Mouse (Mus musculus) neural tube, embryonic 11.5 days (tissue): ENCODE measurements at regions not wholly inside any gene's neighbourhood (a gene's known extent, or its start where the extent isn't known, plus 50 kb on each side); places are given as distances from the start of the nearest gene placed in this dataset.

Experiments used
- ATAC-seq: fragments of 200-750 bp; cut with Nextera tagmentation; 2 replicates; pipeline ENCODE4 v1.8.0; 2017; ENCODE audit warnings: moderate number of reproducible peaks, mild to moderate bottlenecking, moderate TSS enrichment, moderate library complexity; ENCODE audit not compliant: insufficient read depth, low FRiP score, low TSS enrichment
- DNase-seq: peaks from one replicate; pipeline ENCODE4 v3.0.0-alpha.2; 2015; ENCODE audit warnings: low spot score
- H3K27ac ChIP-seq: fragments of 300-500 bp; sonication (generic); 2 replicates; pipeline ENCODE4 v1.5.1; 2014; ENCODE audit warnings: low read depth, mild to moderate bottlenecking, low read length
- H3K27me3 ChIP-seq: fragments of 300-500 bp; sonication (generic); 2 replicates; pipeline ENCODE4 v1.6.1; 2014; ENCODE audit warnings: mild to moderate bottlenecking, low read length, mixed read lengths; ENCODE audit not compliant: control insufficient read depth, insufficient read depth
- H3K36me3 ChIP-seq: fragments of 300-500 bp; sonication (generic); 2 replicates; pipeline ENCODE4 v1.6.1; 2014; ENCODE audit warnings: mild to moderate bottlenecking, low read length, moderate library complexity, mixed read lengths; ENCODE audit not compliant: control insufficient read depth, insufficient read depth
- H3K4me1 ChIP-seq: fragments of 300-500 bp; sonication (generic); 2 replicates; pipeline ENCODE4 v1.6.1; 2014; ENCODE audit warnings: low read length, mixed read lengths; ENCODE audit not compliant: control insufficient read depth, insufficient read depth
- H3K4me2 ChIP-seq: fragments of 300-500 bp; sonication (generic); 2 replicates; pipeline ENCODE4 v1.6.1; 2014; ENCODE audit warnings: low read depth, mild to moderate bottlenecking, moderate library complexity
- H3K4me3 ChIP-seq: fragments of 300-500 bp; sonication (generic); 2 replicates; pipeline ENCODE4 v1.5.1; 2014; ENCODE audit warnings: low read depth, low read length
- H3K9ac ChIP-seq: fragments of 300-500 bp; sonication (generic); 2 replicates; pipeline ENCODE4 v1.6.1; 2014; ENCODE audit warnings: mild to moderate bottlenecking, low read length
- H3K9me3 ChIP-seq: fragments of 300-500 bp; sonication (generic); 2 replicates; pipeline ENCODE4 v1.6.1; 2016; ENCODE audit warnings: low read length; ENCODE audit not compliant: control insufficient read depth
- WGBS: fragments of 180-500 bp; shearing (Covaris S2); extraction: QIAGEN DNeasy Blood & Tissue Kit; methylation state at CpG from one replicate; pipeline ENCODE4 v1.1.7; 2014; 5-methylcytosine and 5-hydroxymethylcytosine counted together

- H3K4me3 ChIP-seq, result no peak overlapping the region
- 89% methylated on average over 4 of the region's 4 CpGs for WGBS
- no peak overlapping the region for H3K27ac ChIP-seq
- ATAC-seq (no peak), DNase-seq (no peak)
- no peaks in the 10 kb centered on the region for H3K27me3 ChIP-seq
- no peaks in the 10 kb centered on the region for H3K9me3 ChIP-seq
- H3K9ac ChIP-seq, result no peak overlapping the region
- H3K4me1 ChIP-seq, result no peaks in the 10 kb centered on the region
- no peaks in the 10 kb centered on the region for H3K36me3 ChIP-seq
- H3K4me2 ChIP-seq, result no peak overlapping the region
Observed at GRCm38 (mm10) chr16:24090981-24091380, 102.3 kb upstream of the Bcl6 start.

- no peak for ATAC-seq
- H3K4me3 ChIP-seq, result no peak overlapping the region
- no peaks in the 10 kb centered on the region for H3K4me1 ChIP-seq
- no peaks in the 10 kb centered on the region for H3K9me3 ChIP-seq
- DNase-seq, result no peak
- H3K4me2 ChIP-seq, result no peak overlapping the region
- no peaks in the 10 kb centered on the region for H3K36me3 ChIP-seq
- H3K9ac ChIP-seq, result no peak overlapping the region
- 81% methylated on average over 11 of the region's 11 CpGs for WGBS
- H3K27ac ChIP-seq, result no peak overlapping the region
- H3K27me3 ChIP-seq, result no peaks in the 10 kb centered on the region
Observed at GRCm38 (mm10) chr16:24089840-24090762, 101.4 kb upstream of the Bcl6 start.

DNA sequence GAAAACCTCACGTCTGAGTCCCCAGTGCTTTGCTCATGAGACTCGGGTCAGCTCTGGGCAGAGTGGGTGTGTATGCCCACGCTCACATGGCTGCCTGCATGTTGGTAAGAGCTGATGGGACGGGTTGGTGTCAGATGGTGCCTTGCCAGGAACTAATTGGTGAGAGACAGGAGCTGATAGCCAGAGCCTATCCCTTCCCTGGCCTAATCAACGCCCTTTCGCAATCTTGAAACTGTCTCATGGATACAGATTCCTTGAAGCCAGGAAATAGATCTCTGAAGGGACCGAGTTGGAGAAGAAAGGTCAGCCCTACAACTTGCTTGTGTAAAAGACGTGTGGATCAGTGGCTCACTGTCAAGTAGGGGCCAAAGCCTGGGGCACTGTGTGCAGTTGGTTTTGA lies 95.3 kb upstream of the Bcl6 start:
- Histone ChIP-seq H3K36me3 (no peaks in the 10 kb centered on the region), H3K9ac (no peak overlapping the region), H3K4me2 (no peak overlapping the region), H3K27me3 (no peaks in the 10 kb centered on the region), H3K9me3 (no peaks in the 10 kb centered on the region), H3K4me3 (no peak overlapping the region), H3K4me1 (no peaks in the 10 kb centered on the region), H3K27ac (no peak overlapping the region)
- ATAC-seq (no peak), DNase-seq (no peak)
- 87% methylated on average over 8 of the region's 8 CpGs for WGBS

- Histone ChIP-seq H3K4me3 (no peak overlapping the region), H3K9me3 (no peaks in the 10 kb centered on the region), H3K27me3 (no peaks in the 10 kb centered on the region), H3K4me2 (no peak overlapping the region), H3K9ac (no peak overlapping the region), H3K36me3 (no peaks in the 10 kb centered on the region), H3K4me1 (no peaks in the 10 kb centered on the region), H3K27ac (no peak overlapping the region)
- DNase-seq (no peak), ATAC-seq (no peak)
- 92% methylated on average over 5 of the region's 5 CpGs for WGBS
Observed at GRCm38 (mm10) chr16:24080471-24080870, 91.8 kb upstream of the Bcl6 start.

GRCm38 (mm10) chr16:24078622-24079021 lies 90.0 kb upstream of the Bcl6 start:
- no peak overlapping the region for H3K4me3 ChIP-seq
- no peak overlapping the region for H3K9ac ChIP-seq
- H3K27ac ChIP-seq, result no peak overlapping the region
- 91% methylated on average over 1 of the region's 1 CpGs for WGBS
- H3K9me3 ChIP-seq, result no peaks in the 10 kb centered on the region
- DNase-seq (no peak), ATAC-seq (no peak)
- H3K27me3 ChIP-seq, result no peaks in the 10 kb centered on the region
- no peaks in the 10 kb centered on the region for H3K36me3 ChIP-seq
- no peak overlapping the region for H3K4me2 ChIP-seq
- H3K4me1 ChIP-seq, result no peaks in the 10 kb centered on the region

GRCm38 (mm10) chr16:24077428-24077827 lies 88.8 kb upstream of the Bcl6 start:
- H3K4me3 ChIP-seq, result no peak overlapping the region
- no peaks in the 10 kb centered on the region for H3K4me1 ChIP-seq
- no peak for ATAC-seq
- H3K4me2 ChIP-seq, result no peak overlapping the region
- H3K9ac ChIP-seq, result no peak overlapping the region
- no peaks in the 10 kb centered on the region for H3K9me3 ChIP-seq
- 76% methylated on average over 2 of the region's 2 CpGs for WGBS
- no peak overlapping the region for H3K27ac ChIP-seq
- H3K27me3 ChIP-seq, result no peaks in the 10 kb centered on the region
- no peaks in the 10 kb centered on the region for H3K36me3 ChIP-seq
- DNase-seq, result no peak

- no peak overlapping the region for H3K4me3 ChIP-seq
- no peak overlapping the region for H3K9ac ChIP-seq
- no peaks in the 10 kb centered on the region for H3K4me1 ChIP-seq
- no peaks in the 10 kb centered on the region for H3K9me3 ChIP-seq
- H3K27ac ChIP-seq, result no peak overlapping the region
- H3K27me3 ChIP-seq, result no peaks in the 10 kb centered on the region
- ATAC-seq (no peak), DNase-seq (no peak)
- 86% methylated on average over 4 of the region's 4 CpGs for WGBS
- H3K4me2 ChIP-seq, result no peak overlapping the region
- no peaks in the 10 kb centered on the region for H3K36me3 ChIP-seq
Observed at GRCm38 (mm10) chr16:24076799-24077136, 88.1 kb upstream of the Bcl6 start.

GRCm38 (mm10) chr16:24076109-24076798 lies 87.6 kb upstream of the Bcl6 start:
- Histone ChIP-seq H3K36me3 (no peaks in the 10 kb centered on the region), H3K4me3 (no peak overlapping the region), H3K4me2 (no peak overlapping the region), H3K9me3 (no peaks in the 10 kb centered on the region), H3K27ac (no peak overlapping the region), H3K4me1 (no peaks in the 10 kb centered on the region), H3K9ac (no peak overlapping the region), H3K27me3 (no peaks in the 10 kb centered on the region)
- ATAC-seq (no peak), DNase-seq (no peak)
- 96% methylated on average over 4 of the region's 4 CpGs for WGBS
